Mouse (Mus musculus) gonadal fat pad, adult 2 months (tissue): ENCODE measurements around the gene Nat8. TPM values are rescaled to one million over a fixed set of nuclear protein-coding genes. Genes with fewer than 3 reads are reported as not detected.
"Not testable (repeated sequence)": the region's sequence is repeated elsewhere in the genome, so short reads cannot be mapped to it uniquely, and the experiment has no call there.

Experiments used
- DNase-seq: peaks from one replicate; pipeline ENCODE4 v3.0.0-alpha.2; 2012; ENCODE audit warnings: low read depth
- polyA plus RNA-seq: library from polyadenylated mRNA; depleted of rRNA; stranded (reverse); fragments of >200 nt; gene quantifications from 2 replicates; pipeline ENCODE4 v1.2.3, GENCODE M21; 2012; rRNA removed

Gene Nat8
- polyA plus RNA-seq: 0.38 and 0.61 TPM in 2 replicates

DNA sequence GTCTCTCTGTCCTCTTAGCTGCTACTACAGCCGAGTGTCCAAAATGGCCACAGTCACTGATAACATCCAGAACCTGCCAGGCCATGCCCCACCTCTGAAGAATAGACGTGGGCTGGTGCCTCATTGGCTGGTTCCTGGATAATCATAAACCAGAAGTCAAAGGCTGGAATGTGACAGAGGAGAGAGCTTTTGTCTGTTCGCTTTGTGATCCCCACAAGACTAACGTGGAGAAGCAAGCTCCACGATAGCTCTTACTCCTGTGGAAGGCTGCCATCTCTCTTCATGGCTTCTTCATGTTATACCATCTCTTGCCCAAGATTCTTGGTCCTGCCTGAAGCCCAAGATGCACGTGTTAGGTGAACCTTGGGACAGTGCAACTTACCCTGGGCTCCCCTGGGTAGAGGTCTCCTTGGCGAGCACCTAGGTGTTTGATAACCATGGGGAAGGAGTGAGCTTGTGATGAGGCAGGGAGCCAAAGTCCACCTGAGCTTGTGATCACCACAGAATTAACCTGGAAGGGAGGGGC is at the start of gene Nat8:
Gene Nat8, minus strand, starts transcription at position 287 of the 526 bp plus-strand sequence.
- DNase-seq: no peak

DNA sequence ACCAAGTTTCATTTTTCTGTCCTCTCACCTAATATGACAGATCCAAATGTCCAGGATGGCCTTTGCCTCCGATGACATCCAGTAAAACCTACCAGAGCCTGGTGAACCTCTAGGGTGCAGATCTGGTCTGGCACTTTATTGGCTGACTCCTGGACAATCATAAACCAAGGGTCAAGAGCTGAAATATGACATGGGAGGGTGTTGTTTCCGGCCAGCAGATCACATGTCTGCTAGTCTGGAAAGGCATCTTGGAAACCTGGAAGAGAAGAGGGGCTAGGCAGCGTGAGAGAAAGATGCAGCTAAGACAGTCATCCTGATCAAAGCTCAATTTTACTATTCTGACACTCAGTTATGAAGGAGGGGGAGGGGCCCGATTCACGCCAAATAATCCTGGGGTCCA is 37.1 kb upstream of the Nat8 start, which contains the start of gene Nat8f2:
Gene Nat8f2, minus strand, starts transcription at position 153 of the 400 bp plus-strand sequence.
- DNase-seq: not testable (repeated sequence)

DNA sequence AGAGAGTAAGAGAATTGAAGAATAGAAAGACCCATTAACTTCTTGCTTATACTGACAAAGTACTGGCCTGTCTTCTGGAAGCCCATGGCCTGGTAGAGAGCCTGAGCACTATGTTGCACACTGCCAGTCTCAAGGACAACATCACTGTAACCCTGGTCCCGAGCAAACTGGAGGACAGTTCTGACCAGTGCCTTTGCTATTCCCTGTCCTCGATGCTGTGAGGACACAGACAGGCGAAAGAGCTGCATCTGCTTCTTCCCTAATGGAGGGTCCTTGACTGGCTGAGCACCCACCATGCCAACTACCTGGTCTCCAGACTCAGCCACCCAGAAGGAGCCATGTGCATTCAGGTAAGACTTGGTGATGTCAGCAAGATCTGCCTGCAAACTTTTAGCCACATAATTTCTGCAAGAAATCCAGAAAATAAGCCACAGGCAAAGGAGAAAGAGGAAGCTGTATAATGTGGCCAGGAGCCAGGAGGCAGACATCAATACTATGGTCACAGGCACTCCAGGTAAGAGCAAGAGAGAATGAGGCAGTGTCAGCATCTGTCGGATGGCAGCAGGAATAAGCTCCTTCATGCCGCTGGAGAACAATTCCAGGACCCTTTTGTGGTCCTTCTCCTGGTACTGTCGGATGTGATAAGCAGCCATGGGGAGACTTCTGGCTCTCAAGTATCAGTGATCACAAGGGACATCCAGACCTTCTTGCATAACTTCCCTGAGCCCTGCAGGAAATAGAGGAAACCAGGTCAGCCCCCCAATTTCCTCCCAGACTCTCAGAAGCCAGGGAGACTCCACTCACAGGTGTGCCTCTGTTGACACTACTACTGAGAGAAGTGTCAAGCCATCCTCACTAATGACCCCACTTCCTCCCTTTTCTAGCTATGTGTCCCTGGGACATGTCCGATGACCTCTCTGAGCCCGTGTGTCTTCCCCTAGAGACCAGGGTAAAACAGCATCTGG is 36.1 kb upstream of the Nat8 start:
- no peak for DNase-seq

DNA sequence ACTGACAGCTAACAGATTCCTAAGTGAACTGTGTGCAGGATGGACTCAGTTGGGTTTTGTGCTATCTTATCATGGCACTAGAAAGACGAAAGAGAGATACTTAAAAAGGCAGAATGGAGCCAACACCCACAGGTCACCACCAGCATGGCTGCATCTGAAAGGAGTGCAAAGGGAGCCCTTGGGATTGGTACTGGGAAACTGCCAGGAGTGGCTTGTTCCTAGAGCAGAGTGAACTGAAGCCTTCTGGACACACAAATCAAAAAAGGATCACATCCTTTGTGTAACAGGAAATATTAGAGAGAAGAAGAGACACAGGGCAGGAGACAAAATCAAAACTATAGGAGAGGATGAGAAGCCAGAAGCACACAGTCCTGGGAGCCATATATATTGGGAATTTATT is 35.1 kb upstream of the Nat8 start:
- DNase-seq: not testable (repeated sequence)

DNA sequence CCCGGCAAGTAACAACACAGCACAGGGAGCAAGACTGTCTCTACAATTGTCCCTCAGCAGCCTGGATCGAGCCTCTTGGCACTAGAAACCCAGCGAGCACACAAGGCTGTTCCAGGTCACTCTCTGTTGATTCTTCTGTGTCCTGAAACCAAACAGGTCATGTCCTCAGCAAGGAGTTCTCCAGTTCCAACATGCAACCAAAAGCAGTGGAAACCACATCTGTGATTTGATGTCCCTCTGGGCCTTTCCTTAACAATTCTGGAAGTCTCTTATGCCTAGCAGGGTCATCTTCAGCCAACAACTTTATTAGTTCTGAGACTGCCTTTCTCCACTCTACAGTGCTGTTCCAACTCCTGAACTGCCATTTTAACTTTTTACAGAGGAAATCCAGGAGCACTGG is 34.3 kb upstream of the Nat8 start:
- DNase-seq: not testable (repeated sequence)

DNA sequence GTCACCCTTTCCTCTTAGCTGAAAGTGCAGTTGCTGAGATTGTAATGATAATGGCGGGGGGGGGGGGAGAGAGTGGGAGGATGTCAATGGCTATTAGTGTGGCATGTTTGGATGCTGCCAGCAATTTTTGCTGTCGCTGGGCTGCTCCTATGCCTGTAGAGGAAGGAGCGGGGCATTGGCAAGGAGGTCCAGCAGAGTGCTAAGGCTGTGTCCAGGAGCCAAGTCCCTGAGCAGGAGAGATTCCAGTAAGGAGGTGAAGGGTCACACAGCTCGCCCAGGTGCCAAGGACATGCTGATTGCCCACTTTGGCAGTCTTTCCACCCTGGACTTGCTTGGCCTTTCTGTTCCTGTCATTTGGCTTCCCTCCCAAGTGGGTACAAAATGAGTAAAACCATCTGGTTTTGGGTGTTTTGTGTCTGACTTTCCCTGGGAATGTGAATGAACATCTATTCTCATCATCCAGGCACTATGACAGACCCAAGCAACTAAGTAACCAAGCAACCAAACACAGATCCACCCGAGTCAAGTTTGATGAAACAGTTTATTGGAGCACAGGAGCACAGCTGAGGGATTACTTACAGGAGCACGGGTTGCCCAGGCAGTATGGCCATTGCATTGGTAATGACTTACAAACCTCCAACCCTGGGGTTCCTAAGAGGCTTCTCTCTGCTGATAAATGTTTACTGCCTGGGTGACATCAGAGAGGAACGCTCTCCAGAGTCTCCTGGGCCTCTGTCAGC is 33.2 kb upstream of the Nat8 start:
- DNase-seq: not testable (repeated sequence)

DNA sequence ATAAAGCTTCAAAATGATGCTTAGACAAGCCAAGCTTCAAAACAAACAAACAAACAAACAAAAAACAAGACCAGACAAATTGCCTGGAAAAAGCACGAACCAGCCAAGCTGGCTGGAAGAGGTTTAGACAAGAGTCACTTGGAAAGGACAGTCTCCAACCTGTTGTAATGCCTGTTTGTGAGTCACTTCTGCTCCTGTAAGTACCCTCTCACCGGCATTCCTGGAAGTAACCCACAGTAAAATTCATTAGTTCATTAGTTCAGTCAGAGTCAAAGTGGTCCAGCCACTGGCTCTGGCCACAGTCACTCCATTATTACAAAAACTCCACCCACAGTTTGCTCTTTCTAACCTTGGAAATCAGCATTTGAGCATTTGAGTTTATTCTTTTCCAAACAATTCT is 32.0 kb upstream of the Nat8 start:
- no peak for DNase-seq

DNA sequence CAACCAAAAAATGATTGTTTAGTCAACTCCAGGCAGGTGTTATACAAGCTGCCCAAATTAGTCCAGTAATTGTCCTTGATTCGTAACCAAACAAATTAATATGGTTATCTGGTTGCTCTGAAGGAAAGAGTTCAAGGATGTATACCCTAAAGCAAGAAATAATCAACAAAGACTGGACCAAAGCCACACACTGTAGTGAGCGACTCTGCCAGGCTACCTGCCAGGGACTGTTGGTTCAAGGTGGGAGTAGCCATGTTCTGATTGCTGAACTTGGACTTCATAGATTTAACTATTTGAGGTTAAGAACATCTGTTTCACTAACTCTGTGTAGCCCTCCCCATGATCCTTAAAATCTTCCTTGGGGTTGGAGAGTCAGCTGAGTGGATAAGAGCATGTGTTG is 31.3 kb upstream of the Nat8 start:
- DNase-seq: no peak

DNA sequence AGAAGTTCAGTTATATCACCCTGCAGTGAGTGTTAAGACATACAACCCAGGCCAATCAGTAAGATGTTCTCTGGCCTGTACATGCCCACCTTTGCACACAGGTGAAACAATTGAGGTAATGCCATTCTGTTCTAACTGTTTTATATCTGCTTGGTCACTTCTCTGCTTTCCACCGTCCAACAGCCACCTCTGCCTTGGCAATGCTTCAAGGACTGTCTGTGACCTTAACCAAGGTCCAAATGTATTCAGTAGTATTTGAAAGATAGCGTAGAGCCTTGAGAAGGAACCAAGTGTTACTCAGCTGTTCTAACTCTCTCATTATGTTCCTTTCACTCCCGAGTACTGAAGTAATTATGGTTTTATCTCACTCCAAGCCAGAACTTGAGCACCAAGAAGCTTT is 30.7 kb upstream of the Nat8 start:
- no peak for DNase-seq

DNA sequence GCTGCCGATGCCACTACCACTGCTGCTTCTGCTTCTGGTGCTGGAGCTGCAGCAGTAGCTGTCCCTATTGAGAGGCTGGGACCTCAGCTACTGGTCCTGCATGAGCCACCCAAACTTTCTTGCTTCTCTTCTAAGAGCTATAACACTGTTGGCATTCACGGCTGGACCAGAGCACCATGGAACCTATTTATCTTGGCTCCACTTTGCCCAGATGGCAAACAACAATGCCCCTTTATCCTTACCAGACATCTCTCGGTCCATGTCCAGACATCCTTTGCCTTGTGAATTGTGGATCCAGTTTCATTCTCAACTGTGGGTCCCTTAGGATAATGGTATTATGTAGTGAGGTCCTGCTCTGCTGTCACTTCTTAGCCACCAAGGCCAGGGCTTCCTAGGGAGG is 29.4 kb upstream of the Nat8 start:
- DNase-seq: no peak

DNA sequence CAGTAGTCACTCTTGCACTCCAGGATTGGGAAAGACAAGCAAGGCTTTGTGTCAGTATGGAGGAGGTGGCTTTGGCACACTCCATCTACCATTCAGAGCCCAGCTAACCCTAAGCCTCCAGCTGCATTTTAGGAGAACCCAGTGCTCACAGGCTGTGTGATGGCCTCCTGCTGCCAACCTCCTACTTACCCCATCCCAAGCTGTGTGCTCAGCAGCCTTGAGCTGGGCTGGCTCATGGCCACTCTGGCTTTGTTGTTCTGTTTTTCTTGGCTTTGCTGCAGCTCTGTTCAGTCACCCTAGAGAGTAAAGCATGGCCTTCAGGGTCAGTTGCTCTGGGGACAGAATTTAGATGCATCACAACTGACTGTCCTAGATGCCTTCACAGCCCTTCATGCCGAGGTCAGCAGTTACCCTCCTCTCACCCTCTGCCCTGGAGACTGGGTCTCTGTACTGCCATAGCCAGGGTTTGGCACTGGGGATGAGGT is 24.4 kb upstream of the Nat8 start:
- DNase-seq: peak; percentile 94

DNA sequence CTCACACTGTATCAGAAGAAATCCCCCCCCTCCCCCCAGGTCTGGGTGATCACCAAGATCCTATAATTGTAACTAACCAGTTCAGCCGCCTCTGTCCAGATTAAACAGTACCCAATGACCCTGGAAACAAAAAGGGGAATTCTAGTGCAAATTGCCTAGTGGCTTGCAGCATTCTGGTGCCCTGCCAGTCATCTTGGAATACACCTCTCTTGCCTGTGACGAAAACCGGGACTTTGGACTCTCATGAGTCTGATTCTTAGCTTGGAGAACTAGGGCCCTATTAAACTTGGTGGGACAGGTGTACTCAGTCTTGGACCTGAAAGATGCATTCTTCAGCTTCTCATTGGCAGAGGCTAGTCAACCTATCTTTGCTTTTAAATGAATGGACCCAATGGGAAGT is 21.6 kb upstream of the Nat8 start:
- no peak for DNase-seq

DNA sequence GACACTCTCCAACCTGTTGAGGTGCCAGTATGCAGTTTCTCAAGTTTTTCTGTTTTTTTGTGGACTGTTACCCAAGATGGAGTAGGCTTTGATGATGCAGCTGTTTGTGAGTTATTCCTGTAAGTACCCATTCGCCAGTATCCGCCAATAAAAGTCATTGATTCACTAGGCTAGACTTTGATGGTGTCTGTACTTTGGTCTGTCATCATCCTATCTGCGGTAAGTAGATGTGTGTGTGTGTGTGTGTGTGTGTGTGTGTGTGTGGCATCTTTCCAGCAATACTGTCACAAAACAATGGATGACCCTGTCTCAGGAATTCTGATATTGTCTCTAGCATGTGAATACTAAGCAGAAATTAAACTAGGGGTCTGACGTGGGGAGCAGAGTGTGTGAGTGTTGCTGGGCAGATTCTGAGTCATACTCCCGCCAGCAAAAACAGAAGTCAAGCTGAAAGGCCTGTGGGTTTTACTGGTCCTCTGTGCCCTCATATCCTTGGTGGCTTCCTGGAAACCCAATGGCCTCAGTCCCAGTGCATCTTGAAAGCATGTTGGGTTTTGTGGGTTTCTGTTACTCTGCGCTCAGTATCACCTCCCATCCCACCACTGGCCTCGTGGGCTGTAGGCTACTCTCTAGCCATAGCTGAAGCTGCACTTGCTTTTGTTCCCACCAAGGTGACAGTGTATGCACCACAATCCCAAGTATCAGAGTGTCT is 19.3 kb upstream of the Nat8 start:
- DNase-seq: no peak

DNA sequence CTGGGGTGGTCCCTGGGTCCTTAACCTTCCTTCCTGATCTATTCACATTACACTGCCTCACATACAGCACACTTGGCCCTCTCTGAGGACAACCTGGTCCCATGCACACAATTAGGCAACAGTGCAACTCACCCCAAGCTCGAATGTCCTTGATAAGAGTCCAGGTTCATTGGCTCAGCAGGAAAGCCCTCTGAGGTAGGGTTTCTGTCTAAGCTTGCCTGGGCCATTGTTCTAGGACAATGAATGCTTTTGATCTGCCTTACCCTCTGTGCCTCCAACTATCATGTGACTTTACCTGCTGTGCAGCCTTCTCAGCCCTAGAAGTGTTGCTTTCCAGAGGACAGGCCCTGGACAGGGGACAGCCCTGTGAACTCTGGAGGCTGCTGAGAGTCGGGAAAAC is 17.4 kb upstream of the Nat8 start:
- peak; percentile 76 for DNase-seq

DNA sequence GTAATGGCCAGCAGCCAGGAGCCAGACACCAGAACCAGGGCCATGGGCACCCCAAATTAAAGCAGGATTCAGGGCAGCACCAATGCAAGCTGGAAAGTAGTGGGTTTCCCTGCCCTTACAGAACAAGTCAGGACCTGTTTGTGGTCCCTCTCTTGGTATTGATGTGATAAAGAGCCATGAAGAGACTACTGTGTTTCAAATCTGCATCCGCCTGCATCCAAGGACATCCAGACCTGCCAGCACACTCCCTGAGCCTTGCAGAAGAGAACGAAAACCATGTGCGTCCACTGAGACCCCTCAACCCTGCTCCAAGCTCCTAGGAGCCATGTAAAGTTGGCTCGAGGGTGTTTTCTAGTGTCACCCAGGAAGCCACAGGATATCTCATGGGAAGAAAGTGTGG is 16.3 kb upstream of the Nat8 start:
- no peak for DNase-seq

DNA sequence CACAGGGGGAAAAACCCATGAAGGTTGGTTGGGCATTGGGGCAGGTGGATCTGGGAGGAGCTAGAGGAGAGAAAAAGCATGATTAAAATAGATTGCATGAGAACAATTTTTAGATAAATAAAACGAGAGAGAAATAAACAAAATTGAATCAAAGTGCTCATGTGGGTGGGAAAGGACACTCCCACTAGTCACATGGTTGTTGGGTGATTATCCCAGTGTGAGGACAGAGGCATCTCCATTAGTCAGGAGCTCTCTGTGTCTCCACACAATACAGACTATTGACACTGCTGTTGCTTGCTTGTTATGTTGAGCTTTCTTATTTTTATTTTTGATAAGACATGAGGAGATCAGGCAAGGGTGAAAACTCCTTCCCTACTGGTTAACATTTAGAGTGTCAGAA is 15.0 kb upstream of the Nat8 start:
- DNase-seq: no peak

DNA sequence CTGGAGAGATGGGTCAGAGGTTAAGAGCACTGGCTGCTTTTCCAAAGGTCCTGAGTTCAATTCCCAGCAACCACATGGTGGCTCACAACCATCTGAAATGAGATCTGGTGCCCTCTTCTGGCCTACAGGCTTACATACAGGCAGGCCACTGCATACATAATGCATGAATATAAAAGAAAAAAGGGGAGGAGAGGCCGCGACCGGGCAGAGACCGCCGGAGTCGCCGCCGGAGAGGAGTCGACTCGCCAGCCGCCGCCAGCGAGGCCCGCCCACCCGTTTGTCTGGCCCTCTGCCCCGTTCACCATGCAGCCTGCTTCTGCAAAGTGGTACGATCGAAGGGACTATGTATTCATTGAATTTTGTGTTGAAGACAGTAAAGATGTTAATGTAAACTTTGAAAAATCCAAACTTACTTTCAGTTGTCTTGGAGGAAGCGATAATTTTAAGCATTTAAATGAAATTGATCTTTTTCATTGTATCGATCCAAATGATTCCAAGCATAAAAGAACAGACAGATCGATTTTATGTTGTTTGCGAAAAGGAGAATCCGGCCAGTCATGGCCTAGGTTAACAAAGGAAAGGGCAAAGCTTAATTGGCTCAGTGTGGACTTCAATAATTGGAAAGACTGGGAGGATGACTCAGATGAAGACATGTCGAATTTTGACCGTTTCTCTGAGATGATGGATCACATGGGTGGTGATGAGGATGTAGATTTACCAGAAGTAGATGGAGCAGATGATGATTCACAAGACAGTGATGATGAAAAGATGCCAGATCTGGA is 12.0 kb upstream of the Nat8 start:
- DNase-seq: not testable (repeated sequence)

DNA sequence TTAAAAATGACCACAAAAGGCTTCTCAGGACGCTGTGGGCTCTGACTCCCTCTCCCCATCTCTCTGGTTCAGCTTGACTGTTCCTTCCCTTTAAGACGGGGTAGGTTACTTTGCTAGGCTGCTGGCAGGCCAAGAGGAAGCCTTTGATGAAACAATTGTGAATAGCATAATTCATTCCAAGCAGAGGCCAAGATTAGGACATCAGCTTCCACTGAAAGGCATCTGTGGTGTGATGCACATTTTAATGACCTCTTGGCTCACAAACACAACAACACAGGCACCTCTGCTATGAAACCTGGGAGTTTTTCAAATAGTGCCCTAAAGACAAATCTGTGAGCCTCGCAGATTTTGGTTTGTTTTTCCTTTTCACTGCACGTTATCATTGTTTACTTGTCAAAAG is 8.1 kb upstream of the Nat8 start:
- DNase-seq: no peak

DNA sequence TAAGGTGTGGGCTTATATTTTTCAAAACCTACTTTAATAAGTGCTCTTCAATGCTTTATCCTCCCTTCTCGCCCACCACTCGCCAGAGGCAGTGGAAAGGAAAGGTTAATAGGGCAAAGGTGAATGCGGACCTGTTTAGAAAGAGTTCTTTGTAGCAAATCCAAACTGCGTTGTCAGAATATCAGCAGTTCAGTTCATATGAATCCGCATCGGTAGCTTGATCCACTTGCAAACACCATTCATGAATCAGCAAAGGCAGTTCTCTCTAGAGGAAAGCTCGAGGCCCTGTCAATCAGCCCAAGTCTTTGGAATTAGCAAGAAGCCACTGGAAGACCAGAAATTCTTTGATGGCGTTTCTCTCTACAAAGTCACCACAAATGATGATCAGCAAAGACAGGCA is 6.8 kb upstream of the Nat8 start:
- no peak for DNase-seq

DNA sequence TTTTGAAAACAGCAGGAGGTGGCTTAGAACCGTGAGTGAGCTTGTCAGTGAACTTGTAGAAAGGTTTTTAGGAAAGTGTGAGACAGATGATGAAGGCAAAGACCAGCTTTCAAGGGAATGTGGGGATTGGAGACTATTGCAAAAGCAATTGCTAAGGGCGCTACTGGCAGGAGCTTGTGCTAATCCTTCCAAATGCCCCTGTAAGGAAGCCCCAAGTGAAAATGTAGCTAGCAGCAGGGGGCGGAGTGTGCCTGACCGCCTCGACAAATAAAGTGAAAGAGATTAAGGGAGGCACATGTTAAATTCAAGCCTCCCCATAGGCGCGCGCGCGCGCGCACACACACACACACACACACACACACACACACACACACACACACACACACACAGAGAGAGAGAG is 5.4 kb upstream of the Nat8 start:
- not testable (repeated sequence) for DNase-seq

DNA sequence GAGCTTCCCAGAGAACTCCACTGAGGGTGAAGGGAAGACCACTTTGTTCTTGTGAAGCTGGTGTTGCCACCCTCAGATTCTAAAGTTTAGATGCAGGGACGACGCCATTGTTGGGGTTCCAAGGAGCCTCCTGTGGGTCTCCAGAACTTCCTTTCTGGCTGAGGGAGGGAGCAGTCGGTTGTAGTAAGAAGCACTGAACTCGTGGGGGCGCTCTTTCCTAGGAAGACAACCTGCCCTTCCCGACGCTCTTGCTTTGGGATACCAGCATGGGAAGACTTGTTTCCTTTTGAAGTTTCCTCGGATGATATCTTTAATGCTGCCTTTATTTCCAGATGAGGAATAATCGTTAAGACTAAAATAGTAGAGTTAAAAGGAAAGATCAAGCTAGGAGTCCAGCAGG is 4.9 kb upstream of the Nat8 start:
- DNase-seq: not testable (repeated sequence)
